Mouse (Mus musculus) ES-Bruce4 (cell line): ENCODE measurements at regions not wholly inside any gene's neighbourhood (a gene's known extent, or its start where the extent isn't known, plus 50 kb on each side); places are given as distances from the start of the nearest gene placed in this dataset.

Experiments used
- CTCF ChIP-seq: IDR thresholded peaks from one replicate; pipeline ENCODE4 v1.8.1; 2011; ENCODE audit warnings: low read depth, low read length
- EP300 ChIP-seq: IDR thresholded peaks from 2 replicates; pipeline ENCODE4 v1.6.1; 2011; ENCODE audit warnings: low read depth, low read length; ENCODE audit not compliant: insufficient read depth
- POLR2A ChIP-seq: IDR thresholded peaks from one replicate; pipeline ENCODE4 v1.8.1; 2011; ENCODE audit warnings: low read length; ENCODE audit not compliant: insufficient read depth

- TF ChIP-seq CTCF (no peak), EP300 (no peak), POLR2A (no peak)
Measured at GRCm38 (mm10) chr6:117305736-117306250, 137.5 kb downstream of the Cxcl12 start.
